Mouse (Mus musculus) 3134 (cell line): Measurements from ENCODE around the gene Zfp2.

Experiments used
- DNase-seq: peaks from one replicate; pipeline ENCODE4 v3.0.0-alpha.2; 2011; ENCODE audit warnings: low spot score; ENCODE audit not compliant: insufficient read length; ENCODE audit errors: extremely low read depth

The Zfp2 gene

DNA sequence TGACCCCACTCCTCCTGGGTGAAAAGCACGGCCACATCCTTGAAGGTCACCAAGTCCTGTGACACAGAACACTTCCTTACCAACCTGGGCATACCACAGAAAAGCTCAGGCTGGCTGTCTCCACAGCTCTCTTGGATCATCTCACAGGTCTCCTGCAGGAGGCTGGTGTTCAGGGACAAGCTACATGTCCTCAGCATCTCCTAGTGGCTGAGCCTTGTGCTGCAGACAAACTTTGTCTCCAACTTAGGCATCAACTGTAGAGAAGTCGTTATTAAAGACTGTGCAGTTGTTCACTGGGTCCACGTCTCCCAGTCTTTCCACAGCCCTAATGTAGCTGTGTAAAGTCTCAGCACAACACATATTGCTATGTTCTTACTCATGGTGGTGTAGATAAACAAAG, 32.2 kb downstream of the Zfp2 start:
- no peak for DNase-seq

DNA sequence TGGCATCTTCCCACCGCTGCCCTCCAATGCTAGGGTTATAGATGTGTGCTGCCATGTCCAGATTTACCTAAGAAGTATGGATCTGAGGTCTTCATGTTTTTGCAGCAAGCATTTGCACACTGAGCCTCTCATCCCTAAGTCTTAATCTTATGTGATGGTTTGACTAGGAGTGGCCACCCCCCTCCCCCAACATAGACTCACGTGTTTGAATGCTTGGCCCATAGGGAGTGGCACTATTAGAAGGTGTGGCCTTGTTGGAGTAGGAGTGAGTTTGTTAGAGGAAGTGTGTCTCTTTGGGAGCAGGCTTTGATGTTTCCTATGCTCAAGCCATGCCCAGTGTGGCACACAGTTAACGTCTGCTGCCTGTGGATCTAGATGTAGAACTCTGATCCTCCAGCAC, 37.3 kb downstream of the Zfp2 start:
- DNase-seq = no peak

DNA sequence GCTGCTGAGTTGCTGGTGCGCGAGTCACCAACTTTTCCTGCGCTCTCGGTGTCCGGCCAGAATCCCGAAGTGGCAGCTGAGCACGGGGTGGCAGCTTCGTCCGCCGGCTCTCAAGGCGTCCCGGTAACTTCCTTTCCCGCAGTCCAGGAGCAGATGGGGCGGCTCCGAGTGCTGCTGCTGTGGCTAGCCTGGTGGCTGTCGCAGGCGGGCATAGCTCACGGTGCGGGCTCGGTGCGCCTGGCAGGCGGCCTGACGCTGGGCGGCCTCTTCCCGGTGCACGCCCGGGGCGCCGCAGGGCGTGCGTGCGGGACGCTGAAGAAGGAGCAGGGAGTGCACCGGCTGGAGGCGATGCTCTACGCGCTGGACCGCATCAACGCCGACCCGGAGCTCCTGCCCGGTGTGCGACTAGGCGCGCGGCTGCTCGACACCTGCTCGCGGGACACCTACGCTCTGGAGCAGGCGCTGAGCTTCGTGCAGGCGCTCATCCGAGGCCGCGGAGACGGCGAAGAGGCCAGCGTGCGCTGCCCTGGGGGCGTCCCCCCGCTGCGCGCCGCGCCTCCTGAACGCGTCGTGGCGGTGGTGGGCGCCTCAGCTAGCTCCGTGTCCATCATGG, 64.9 kb downstream of the Zfp2 start:
- no peak for DNase-seq

DNA sequence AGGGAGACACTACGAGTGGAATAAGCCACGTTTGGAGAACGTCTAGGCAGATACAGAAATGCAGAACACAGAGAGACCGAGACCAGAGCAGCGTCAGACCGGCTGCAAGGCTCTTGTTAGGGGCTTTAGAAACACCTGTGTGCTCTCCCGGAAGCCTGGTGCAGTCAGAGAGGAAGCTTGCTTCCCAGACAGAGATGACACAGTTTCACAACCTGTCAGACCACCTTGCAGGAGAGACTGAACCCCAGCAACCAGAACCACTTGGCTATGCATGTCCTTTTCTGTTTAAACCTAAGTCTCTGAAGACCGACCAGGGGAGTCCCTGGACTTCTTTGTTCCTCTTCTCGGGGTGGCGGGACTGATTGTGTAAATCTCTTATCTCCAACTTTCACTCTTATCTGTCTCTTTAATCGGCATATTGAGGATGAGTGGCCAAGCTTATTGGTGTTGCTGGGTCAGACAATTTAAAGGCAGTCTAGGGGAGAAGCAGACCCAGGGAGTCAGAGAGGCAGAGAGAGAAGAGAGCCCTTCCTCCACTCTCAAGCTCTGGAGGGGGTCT, 65.7 kb downstream of the Zfp2 start, which contains the start of gene Grm6:
Gene Grm6, plus strand, starts transcription at position 509 of the 559 bp plus-strand sequence.
- no peak for DNase-seq

DNA sequence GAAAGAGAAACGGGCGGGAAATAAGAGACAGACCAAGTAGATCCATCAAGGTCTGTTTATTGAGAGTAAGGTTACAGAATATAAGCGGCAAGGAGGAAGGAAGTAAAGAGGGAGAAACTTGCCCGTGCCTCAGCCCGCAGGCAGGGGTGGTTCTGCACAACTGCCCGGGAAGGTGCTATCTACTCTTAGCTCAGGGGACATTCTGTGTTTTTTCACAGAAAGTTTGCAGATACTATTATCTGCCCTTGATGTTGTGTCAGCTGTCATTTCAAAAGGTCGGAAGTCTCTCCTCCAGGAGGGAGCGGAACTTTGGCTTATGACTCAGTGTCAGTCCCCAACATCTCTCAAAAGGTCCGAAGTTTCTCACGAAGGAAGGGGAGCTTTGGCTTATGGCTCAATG, 66.7 kb downstream of the Zfp2 start:
- no peak for DNase-seq
